Mouse (Mus musculus): ENCODE data around the gene Irf2.

DNA sequence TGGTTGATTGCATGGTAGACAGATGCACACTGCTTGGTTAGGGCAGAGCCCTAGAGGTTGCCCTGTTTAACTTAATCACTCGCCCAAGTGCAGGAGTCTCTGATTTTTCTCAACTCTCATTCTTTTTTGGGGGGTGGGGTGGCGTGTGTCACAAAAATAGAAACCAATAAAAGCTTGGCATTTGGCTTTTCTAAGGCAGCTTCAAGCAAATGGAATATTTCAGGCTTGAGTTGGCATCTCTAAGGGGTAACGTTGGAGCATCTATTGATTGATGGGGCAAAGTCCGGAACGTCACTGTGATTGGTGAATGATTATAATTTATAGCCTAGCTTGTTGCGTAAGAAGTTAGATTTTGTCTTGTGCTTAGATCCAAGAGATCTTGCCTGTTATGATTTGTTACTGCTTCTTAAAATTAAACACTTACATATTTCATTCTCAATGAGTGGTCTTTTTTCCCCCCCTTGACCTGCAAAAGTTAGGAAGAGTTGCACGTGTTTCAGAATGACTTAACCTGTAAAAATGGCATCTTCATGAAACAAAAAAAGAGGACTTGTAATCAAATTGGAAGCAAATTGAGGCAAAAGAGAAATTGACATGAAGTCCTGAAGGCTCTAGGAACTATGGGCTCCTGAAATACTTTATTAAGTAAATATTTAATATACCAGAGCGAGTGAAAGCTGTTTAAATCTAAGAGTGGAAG lies 2.6 kb downstream of the Irf2 start:
- TF ChIP-seq CTCF (IDR thresholded peaks at IDR 0.05; ENCODE audit: low read depth) (no peak), EP300 (IDR thresholded peaks at IDR 0.05; ENCODE audit: low read depth) (0 out of 2 replicates have a peak, but pooled peaks have one; percentile 9)

Data from liver, postnatal 0 days (tissue).